Mouse (Mus musculus) liver, adult 2 months (tissue): ENCODE results near the gene Mrpl22. TPM values are rescaled to one million over a fixed set of nuclear protein-coding genes. Genes with fewer than 3 reads are reported as not detected.
"Not testable (repeated sequence)": the region's sequence is repeated elsewhere in the genome, so short reads cannot be mapped to it uniquely, and the experiment has no call there.

Experiments used
- DNase-seq: peaks from one replicate; pipeline ENCODE4 v3.0.0-alpha.2; 2011; ENCODE audit warnings: low read depth, low spot score; ENCODE audit errors: extremely low read depth
- H3K27ac ChIP-seq: fragments of 200-500 bp; replicated peaks from 2 replicates; pipeline ENCODE4 v1.5.1; 2012; ENCODE audit warnings: low read depth, mild to moderate bottlenecking, control low read depth, inconsistent platforms, low read length; ENCODE audit not compliant: insufficient read depth
- H3K27me3 ChIP-seq: fragments of 200-500 bp; 2 replicates; pipeline ENCODE4 v1.6.1; 2012; ENCODE audit warnings: mild to moderate bottlenecking, moderate library complexity, low read length, inconsistent platforms; ENCODE audit not compliant: control insufficient read depth, insufficient read depth
- H3K36me3 ChIP-seq: fragments of 200-500 bp; 2 replicates; pipeline ENCODE4 v1.6.1; 2012; ENCODE audit warnings: low read length, inconsistent platforms; ENCODE audit not compliant: control insufficient read depth, insufficient read depth
- H3K4me1 ChIP-seq: fragments of 200-500 bp; 2 replicates; pipeline ENCODE4 v1.6.1; 2011; ENCODE audit warnings: low read length; ENCODE audit not compliant: control insufficient read depth, insufficient read depth
- H3K4me3 ChIP-seq: fragments of 200-500 bp; 2 replicates; pipeline ENCODE4 v1.5.1; 2011; ENCODE audit warnings: low read depth, mild to moderate bottlenecking, control low read depth, low read length, moderate library complexity; ENCODE audit not compliant: insufficient read depth
- H3K79me2 ChIP-seq: fragments of 200-500 bp; 2 replicates; pipeline ENCODE4 v1.6.1; 2012; ENCODE audit warnings: inconsistent platforms, mild to moderate bottlenecking, low read length, moderate library complexity; ENCODE audit not compliant: control insufficient read depth, insufficient read depth
- H3K9ac ChIP-seq: fragments of 200-500 bp; 2 replicates; pipeline ENCODE4 v1.6.1; 2012; ENCODE audit warnings: low read depth, mild to moderate bottlenecking, control low read depth, inconsistent platforms, low read length
- CTCF ChIP-seq: fragments of 200-500 bp; IDR thresholded peaks from 2 replicates; pipeline ENCODE4 v1.5.1; 2011; ENCODE audit warnings: low read depth, low read length, control low read depth
- POLR2A ChIP-seq: fragments of 200-500 bp; IDR thresholded peaks from 2 replicates; pipeline ENCODE4 v1.6.1; 2011; ENCODE audit warnings: low read length, control low read depth; ENCODE audit not compliant: insufficient read depth; ENCODE audit errors: extremely low read depth
- WGBS: fragments of 180-500 bp; shearing (Covaris S2); methylation state at CpG from one replicate; pipeline ENCODE4 v1.1.7; 2018; 5-methylcytosine and 5-hydroxymethylcytosine counted together
- polyA plus RNA-seq: library from polyadenylated mRNA; depleted of rRNA; stranded (reverse); fragments of >200 nt; gene quantifications from 2 replicates; pipeline ENCODE4 v1.2.3, GENCODE M21; 2012; rRNA removed
- total RNA-seq: library from RNA; depleted of rRNA; stranded (reverse); fragments of >200 nt; gene quantifications from 2 replicates; pipeline ENCODE4 v1.2.3, GENCODE M21; 2014; rRNA removed

Mrpl22 gene
- total and polyA plus RNA-seq, 2 experiments: 41.1 to 63.4 TPM

DNA sequence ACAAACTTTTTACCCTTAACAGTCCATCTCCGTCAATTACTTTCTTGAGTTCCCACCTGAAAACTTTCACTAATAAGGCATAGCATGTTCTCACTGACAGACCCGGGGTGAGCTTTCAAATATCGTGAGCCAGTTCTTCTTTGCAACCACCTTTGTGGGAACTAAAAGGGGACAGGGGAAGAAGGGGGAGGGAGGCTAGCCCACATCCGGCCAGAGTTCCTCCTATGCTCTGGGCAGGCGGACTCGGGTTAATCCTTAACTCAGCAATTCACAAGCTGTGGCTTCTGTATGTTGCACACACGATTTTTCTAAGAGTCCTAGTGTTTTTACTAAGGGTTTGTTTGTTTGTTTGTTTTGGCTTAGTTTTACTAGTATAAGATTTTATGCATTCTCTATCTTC is 52.9 kb downstream of the Mrpl22 start:
- TF ChIP-seq POLR2A (no peak), CTCF (no peak)
- H3K27ac ChIP-seq: peak overlapping the region; percentile 56

DNA sequence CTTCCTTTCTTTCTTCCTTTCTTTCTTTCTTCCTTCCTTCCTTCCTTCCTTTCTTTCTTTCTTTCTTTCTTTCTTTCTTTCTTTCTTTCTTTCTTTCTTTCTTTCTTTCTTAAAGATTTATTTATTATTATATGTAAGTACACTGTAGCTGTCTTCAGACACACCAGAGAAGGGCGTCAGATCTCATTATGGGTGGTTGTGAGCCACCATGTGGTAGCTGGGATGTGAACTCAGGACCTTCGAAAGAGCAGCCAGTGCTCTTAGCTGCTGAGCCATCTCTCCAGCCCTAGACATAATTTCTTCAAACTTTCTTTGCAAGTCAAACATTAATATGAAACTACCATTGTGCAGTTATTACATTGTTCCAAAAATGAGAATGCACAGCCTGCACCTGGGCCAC is 53.4 kb downstream of the Mrpl22 start:
- WGBS: 63% methylated on average over 2 of the region's 2 CpGs
- H3K4me1 ChIP-seq: peaks cover 11% of the 10 kb centered on the region
- H3K27me3 ChIP-seq, H3K36me3 ChIP-seq, H3K27ac ChIP-seq, H3K4me3 ChIP-seq, DNase-seq, H3K9ac ChIP-seq, H3K79me2 ChIP-seq: not testable (repeated sequence)

More for the DNA sequence above, 52.9 kb downstream of the Mrpl22 start:
- no peaks in the 10 kb centered on the region for H3K27me3 ChIP-seq
- peak; percentile 67 for DNase-seq
- 10% methylated on average over 7 of the region's 7 CpGs for WGBS
- peaks cover 11% of the 10 kb centered on the region for H3K4me1 ChIP-seq
- peaks cover 9% of the 10 kb centered on the region for H3K36me3 ChIP-seq
- H3K79me2 ChIP-seq: no peaks in the 10 kb centered on the region
- H3K9ac ChIP-seq: no peak overlapping the region
- H3K4me3 ChIP-seq: no peak overlapping the region

GRCm38 (mm10) chr11:58225655-58226054 is 54.2 kb downstream of the Mrpl22 start:
- no peaks in the 10 kb centered on the region for H3K27me3 ChIP-seq
- 3% methylated on average over 5 of the region's 5 CpGs for WGBS
- peak overlapping the region; percentile 66 for H3K27ac ChIP-seq
- no peak overlapping the region for H3K9ac ChIP-seq
- H3K4me3 ChIP-seq: no peak overlapping the region
- peak; percentile 71 for DNase-seq
- H3K36me3 ChIP-seq: peaks cover under 1% of the 10 kb centered on the region; the same call in 1 of the 2 replicates
- no peaks in the 10 kb centered on the region for H3K79me2 ChIP-seq
- TF ChIP-seq POLR2A: no peak
- TF ChIP-seq CTCF: peak; percentile 93
- H3K4me1 ChIP-seq: peaks cover 11% of the 10 kb centered on the region

DNA sequence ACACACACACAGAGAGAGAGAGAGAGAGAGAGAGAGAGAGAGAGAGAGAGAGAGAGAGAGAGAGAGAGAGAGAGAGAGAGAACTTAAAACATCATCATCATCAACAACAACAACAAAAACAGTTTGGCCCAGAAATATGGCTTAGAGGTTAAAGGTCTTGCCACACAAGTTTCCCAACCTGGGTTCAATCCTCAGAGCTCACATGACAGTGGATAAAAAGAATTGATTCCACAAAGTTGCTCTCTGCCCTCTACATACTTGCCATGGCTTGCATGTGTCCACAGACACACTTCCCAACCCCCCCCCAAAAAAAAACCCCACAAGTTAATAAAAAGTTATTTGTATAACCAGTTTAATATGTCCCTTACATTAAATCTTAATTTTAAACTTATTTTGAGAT is 55.0 kb downstream of the Mrpl22 start:
- peak; percentile 89 for DNase-seq
- H3K36me3 ChIP-seq: no peaks in the 10 kb centered on the region
- no peaks in the 10 kb centered on the region for H3K27me3 ChIP-seq
- H3K4me3 ChIP-seq: no peak overlapping the region
- peaks cover 11% of the 10 kb centered on the region for H3K4me1 ChIP-seq
- H3K27ac ChIP-seq: peak overlapping the region; percentile 60
- H3K79me2 ChIP-seq: no peaks in the 10 kb centered on the region
- H3K9ac ChIP-seq: no peak overlapping the region
- TF ChIP-seq CTCF (no peak), POLR2A (no peak)

DNA sequence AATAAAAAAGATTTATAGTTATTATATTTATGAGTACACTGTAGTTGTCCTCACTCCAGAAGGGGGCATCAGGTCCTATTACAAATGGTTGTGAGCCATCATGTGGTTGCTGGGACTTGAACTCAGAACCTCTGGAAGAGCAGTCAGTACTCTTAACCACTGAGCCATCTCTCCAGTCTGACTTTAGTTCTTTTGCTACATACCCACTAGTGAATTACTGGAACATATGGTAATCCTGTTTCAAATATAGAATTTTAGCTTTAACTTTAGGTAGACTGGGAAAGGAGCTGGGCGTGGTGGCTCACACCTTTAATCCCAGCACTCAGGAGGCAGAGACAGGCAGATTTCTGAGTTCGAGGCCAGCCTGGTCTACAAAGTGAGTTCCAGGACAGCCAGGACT is 56.6 kb downstream of the Mrpl22 start:
- not testable (repeated sequence) for H3K79me2 ChIP-seq, H3K27ac ChIP-seq, H3K9ac ChIP-seq, DNase-seq, H3K27me3 ChIP-seq, H3K4me3 ChIP-seq, H3K36me3 ChIP-seq
- WGBS: 91% methylated on average over 2 of the region's 2 CpGs
- H3K4me1 ChIP-seq: peaks cover 11% of the 10 kb centered on the region

Other genes starting within 250 kb of the Mrpl22 start
- 19.7 and 31.4 TPM in 2 replicates for gene Larp1, start 162.6 kb upstream of the Mrpl22 start, total RNA-seq
- 34.7 and 39.8 TPM in 2 replicates for gene Larp1, start 162.6 kb upstream of the Mrpl22 start, polyA plus RNA-seq
- gene Gm12248, start 78.5 kb upstream of the Mrpl22 start, total RNA-seq: not detected in 2 replicates
- gene Gm12248, start 78.5 kb upstream of the Mrpl22 start, polyA plus RNA-seq: 1.7 TPM in 2 replicates
- 48.0 and 49.1 TPM in 2 replicates for gene Cnot8, start 67.5 kb upstream of the Mrpl22 start, total RNA-seq
- 40.2 and 49.0 TPM in 2 replicates for gene Cnot8, start 67.5 kb upstream of the Mrpl22 start, polyA plus RNA-seq
- 4.8 and 5.1 TPM in 2 replicates for gene Gemin5, start 3.1 kb upstream of the Mrpl22 start, total RNA-seq
- gene Gemin5, start 3.1 kb upstream of the Mrpl22 start, polyA plus RNA-seq: 2.5 and 3.5 TPM in 2 replicates
- 32.5 and 33.0 TPM in 2 replicates for gene Igtp, start 27.9 kb downstream of the Mrpl22 start, total RNA-seq
- gene Igtp, start 27.9 kb downstream of the Mrpl22 start, polyA plus RNA-seq: 46.1 and 52.9 TPM in 2 replicates
- 21.8 and 23.9 TPM in 2 replicates for gene Irgm2, start 28.0 kb downstream of the Mrpl22 start, total RNA-seq
- 29.6 and 40.8 TPM in 2 replicates for gene Irgm2, start 28.0 kb downstream of the Mrpl22 start, polyA plus RNA-seq
- 0.07 TPM in 1 of 2 replicates, not detected in the other for gene 4930438A08Rik, start 103.1 kb downstream of the Mrpl22 start, total RNA-seq
- not detected in 2 replicates for gene 4930438A08Rik, start 103.1 kb downstream of the Mrpl22 start, polyA plus RNA-seq
- 2.3 and 3.0 TPM in 2 replicates for gene Zfp692, start 135.4 kb downstream of the Mrpl22 start, total RNA-seq
- gene Zfp692, start 135.4 kb downstream of the Mrpl22 start, polyA plus RNA-seq: 5.9 and 8.9 TPM in 2 replicates
- 20.7 and 23.8 TPM in 2 replicates for gene Zfp672, start 158.7 kb downstream of the Mrpl22 start, total RNA-seq
- 14.9 and 18.6 TPM in 2 replicates for gene Zfp672, start 158.7 kb downstream of the Mrpl22 start, polyA plus RNA-seq
- gene Sh3bp5l, start 159.1 kb downstream of the Mrpl22 start, total RNA-seq: 8.9 and 10.3 TPM in 2 replicates
- 15.8 and 19.6 TPM in 2 replicates for gene Sh3bp5l, start 159.1 kb downstream of the Mrpl22 start, polyA plus RNA-seq
- not detected in 2 replicates for gene Lypd8, start 207.4 kb downstream of the Mrpl22 start, total RNA-seq
- gene Lypd8, start 207.4 kb downstream of the Mrpl22 start, polyA plus RNA-seq: 2.6 and 4.0 TPM in 2 replicates
- not detected in 2 replicates for gene 1810065E05Rik, start 249.4 kb downstream of the Mrpl22 start, total RNA-seq
- gene 1810065E05Rik, start 249.4 kb downstream of the Mrpl22 start, polyA plus RNA-seq: 0.22 TPM in 1 of 2 replicates, not detected in the other